Mouse (Mus musculus) T-helper 1 cell (primary cell): ENCODE results near the gene Rcbtb2.
"Not testable (repeated sequence)": the region's sequence is repeated elsewhere in the genome, so short reads cannot be mapped to it uniquely, and the experiment has no call there.

Source experiments
- in situ Hi-C: fragments of 300-600 bp; cut with MboI, MseI; formaldehyde crosslinking; loops from one replicate; pipeline ENCODE4 v1.15.1; 2025; ENCODE audit warnings: high pct_unique_total_duplicates

Gene Rcbtb2

GRCm38 (mm10) chr14:73122923-73123278 is at the start of gene Rcbtb2:
Gene Rcbtb2 (plus strand): TSS chr14:73123037.
- in situ Hi-C loops, result no loop called here

GRCm38 (mm10) chr14:73083563-73083962 is 39.3 kb upstream of the Rcbtb2 start:
- in situ Hi-C loops, result no loop called here

GRCm38 (mm10) chr14:73086425-73086824 is 36.4 kb upstream of the Rcbtb2 start:
- in situ Hi-C loops, result no loop called here

GRCm38 (mm10) chr14:73087247-73087646 is 35.6 kb upstream of the Rcbtb2 start:
- in situ Hi-C loops, result no loop called here

GRCm38 (mm10) chr14:73087746-73088145 is 35.1 kb upstream of the Rcbtb2 start:
- in situ Hi-C loops, result no loop called here

- in situ Hi-C loops, result no loop called here
Observed at GRCm38 (mm10) chr14:73088224-73088623, 34.6 kb upstream of the Rcbtb2 start.

- in situ Hi-C loops, result no loop called here
Observed at GRCm38 (mm10) chr14:73092871-73093270, 30.0 kb upstream of the Rcbtb2 start.

GRCm38 (mm10) chr14:73094802-73095550 is 27.9 kb upstream of the Rcbtb2 start:
- in situ Hi-C loops, result loop anchor here (5.0 kb wide), 2 partner anchors 98 to 723 kb away; no protein-coding TSS in a partner anchor

GRCm38 (mm10) chr14:73098677-73099387 is 24.0 kb upstream of the Rcbtb2 start:
- in situ Hi-C loops, result loop anchor here (5.0 kb wide), 2 partner anchors 102 to 727 kb away; no protein-coding TSS in a partner anchor

GRCm38 (mm10) chr14:73102270-73102865 is 20.5 kb upstream of the Rcbtb2 start:
- in situ Hi-C loops, result no loop called here

- in situ Hi-C loops, result not testable (repeated sequence)
Observed at GRCm38 (mm10) chr14:73102986-73103385, 19.9 kb upstream of the Rcbtb2 start.

GRCm38 (mm10) chr14:73104913-73105312 is 17.9 kb upstream of the Rcbtb2 start:
- in situ Hi-C loops, result loop anchor here (5.0 kb wide), 1 partner anchor 202 kb away; no protein-coding TSS in a partner anchor

- in situ Hi-C loops, result loop anchor here (5.0 kb wide), 1 partner anchor 202 kb away; no protein-coding TSS in a partner anchor
Observed at GRCm38 (mm10) chr14:73105407-73106185, 17.2 kb upstream of the Rcbtb2 start.

GRCm38 (mm10) chr14:73106234-73106711 is 16.6 kb upstream of the Rcbtb2 start:
- in situ Hi-C loops, result loop anchor here (5.0 kb wide), 1 partner anchor 201 kb away; no protein-coding TSS in a partner anchor

GRCm38 (mm10) chr14:73106957-73107356 is 15.9 kb upstream of the Rcbtb2 start:
- in situ Hi-C loops, result loop anchor here (5.0 kb wide), 1 partner anchor 200 kb away; no protein-coding TSS in a partner anchor

- in situ Hi-C loops, result loop anchor here (5.0 kb wide), 1 partner anchor 200 kb away; no protein-coding TSS in a partner anchor
Observed at GRCm38 (mm10) chr14:73107371-73107770, 15.5 kb upstream of the Rcbtb2 start.

GRCm38 (mm10) chr14:73107952-73108351 is 14.9 kb upstream of the Rcbtb2 start:
- in situ Hi-C loops, result loop anchor here (5.0 kb wide), 1 partner anchor 199 kb away; no protein-coding TSS in a partner anchor

GRCm38 (mm10) chr14:73110682-73111081 is 12.2 kb upstream of the Rcbtb2 start:
- in situ Hi-C loops, result loop anchor here (10.0 kb wide), 1 partner anchor 134 kb away; no protein-coding TSS in a partner anchor

GRCm38 (mm10) chr14:73111091-73111490 is 11.7 kb upstream of the Rcbtb2 start:
- in situ Hi-C loops, result loop anchor here (10.0 kb wide), 1 partner anchor 134 kb away; no protein-coding TSS in a partner anchor

GRCm38 (mm10) chr14:73112186-73112840 is 10.5 kb upstream of the Rcbtb2 start:
- in situ Hi-C loops, result loop anchor here (10.0 kb wide), 1 partner anchor 132 kb away; no protein-coding TSS in a partner anchor
